8 mouse cellular contexts compared by ENCODE assay signal in the genomic region with DNA sequence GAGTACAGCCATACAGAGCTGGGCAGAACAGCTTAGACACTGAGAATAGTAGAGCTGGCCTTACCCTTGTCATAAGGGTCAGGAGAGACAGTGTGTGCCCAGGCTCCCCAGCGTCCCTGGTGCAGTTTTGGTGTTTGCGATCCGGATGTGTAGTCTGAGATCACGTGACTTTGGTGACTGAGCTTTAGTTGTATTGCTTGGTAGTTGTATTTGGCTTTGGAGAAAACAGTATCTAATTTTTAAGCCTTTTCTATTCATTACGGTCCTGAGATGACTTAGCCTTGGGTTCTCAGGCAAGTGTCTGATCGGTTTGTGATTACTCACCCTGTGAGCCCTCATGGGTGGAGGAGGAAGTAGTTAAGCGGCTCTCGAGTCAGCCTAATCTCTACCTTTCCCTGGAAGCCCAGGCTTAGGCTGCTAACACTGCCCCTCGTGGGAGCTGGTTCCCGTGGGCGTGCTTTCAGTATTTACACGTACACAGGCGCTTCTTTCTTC. TPM values are rescaled to one million over a fixed set of nuclear protein-coding genes. Genes with fewer than 3 reads are reported as not detected.
DNase-seq lines count a peak whose midpoint lies in the region; ATAC-seq and TF ChIP-seq lines count a peak whose summit lies in the region.
"Had no signal": no experiment of that assay in that cellular context is flagged by ENCODE, and none has a peak within 500 bp of the region (broad histone marks: within the 10 kb centered on the region; RNA-seq: fewer than 3 reads in every experiment).

No protein-coding gene starts in this region.

- peak overlapping the region; percentile 51 for H3K27ac ChIP-seq in cortical plate, adult 2 months (ENCODE audit: insufficient read depth, low read length)
- H3K27ac ChIP-seq in liver, embryonic 15.5 days (replicated peaks), result no peak overlapping the region; the same call in 1 of the 2 replicates
- no peak overlapping the region for H3K27ac ChIP-seq in stomach, embryonic 15.5 days
- H3K27ac ChIP-seq in forebrain, embryonic 12.5 days, result no peak overlapping the region
- H3K27ac ChIP-seq: limb, embryonic 15.5 days had no signal

- DNase-seq in retina, adult 2 months (ENCODE audit: low read depth, low spot score), result peak; percentile 64
- DNase-seq in retina, embryonic 14.5 days (ENCODE audit: low spot score), result no peak
- no peak for DNase-seq in yolk sac, embryonic 10.5 days (ENCODE audit: low spot score)

- no peak for TF ChIP-seq CTCF in cortical plate, adult 2 months (IDR thresholded peaks at IDR 0.05; ENCODE audit: extremely low read depth, insufficient read depth, low read length)

- H3K9ac ChIP-seq in liver, embryonic 15.5 days, result no peak overlapping the region
- H3K9ac ChIP-seq in stomach, embryonic 15.5 days, result no peak overlapping the region
- H3K9ac ChIP-seq in forebrain, embryonic 12.5 days, result no peak overlapping the region
- H3K9ac ChIP-seq: limb, embryonic 15.5 days had no signal

- H3K27me3 ChIP-seq in liver, embryonic 15.5 days, result no peaks in the 10 kb centered on the region
- no peaks in the 10 kb centered on the region for H3K27me3 ChIP-seq in stomach, embryonic 15.5 days (replicated peaks)
- no peaks in the 10 kb centered on the region for H3K27me3 ChIP-seq in forebrain, embryonic 12.5 days
- H3K27me3 ChIP-seq: limb, embryonic 15.5 days had no signal

- peaks cover 4% of the 10 kb centered on the region for H3K4me1 ChIP-seq in cortical plate, adult 2 months (ENCODE audit: control insufficient read depth, insufficient read depth, low read length)
- peaks cover 18% of the 10 kb centered on the region for H3K4me1 ChIP-seq in liver, embryonic 15.5 days (replicated peaks)
- H3K4me1 ChIP-seq in stomach, embryonic 15.5 days, result 0 out of 2 replicates have a peak, but pooled peaks cover 2% of the 10 kb centered on the region
- peaks cover 5% of the 10 kb centered on the region; the same call in 1 of the 2 replicates for H3K4me1 ChIP-seq in forebrain, embryonic 12.5 days
- H3K4me1 ChIP-seq: limb, embryonic 15.5 days had no signal

- WGBS in liver, embryonic 15.5 days (ENCODE audit: insufficient replicate concordance), result 24% methylated on average over 13 of the region's 13 CpGs
- 60% methylated on average over 13 of the region's 13 CpGs for whole genome bisulfite sequencing in stomach, embryonic 15.5 days
- 78% methylated on average over 13 of the region's 13 CpGs for WGBS in forebrain, embryonic 12.5 days

- H3K9me3 ChIP-seq in liver, embryonic 15.5 days (replicated peaks), result no peaks in the 10 kb centered on the region
- H3K9me3 ChIP-seq in stomach, embryonic 15.5 days, result no peaks in the 10 kb centered on the region
- no peaks in the 10 kb centered on the region for H3K9me3 ChIP-seq in forebrain, embryonic 12.5 days
- H3K9me3 ChIP-seq: limb, embryonic 15.5 days had no signal

- TF ChIP-seq POLR2A in cortical plate, adult 2 months (IDR thresholded peaks at IDR 0.05; ENCODE audit: extremely low read depth, insufficient read depth, low read length), result no peak

- peak overlapping the region; percentile 54 for H3K4me2 ChIP-seq in liver, embryonic 15.5 days
- H3K4me2 ChIP-seq in stomach, embryonic 15.5 days, result no peak overlapping the region
- H3K4me2 ChIP-seq in forebrain, embryonic 12.5 days, result no peak overlapping the region
- H3K4me2 ChIP-seq: limb, embryonic 15.5 days had no signal

- no peaks in the 10 kb centered on the region for H3K36me3 ChIP-seq in liver, embryonic 15.5 days (replicated peaks)
- H3K36me3 ChIP-seq in stomach, embryonic 15.5 days, result no peaks in the 10 kb centered on the region
- H3K36me3 ChIP-seq in forebrain, embryonic 12.5 days (replicated peaks), result no peaks in the 10 kb centered on the region
- H3K36me3 ChIP-seq: limb, embryonic 15.5 days had no signal

- peak; percentile 58; the same call in 1 of the 2 replicates for ATAC-seq in liver, embryonic 15.5 days (ENCODE audit: insufficient read depth)
- peak; percentile 68 for ATAC-seq in stomach, embryonic 15.5 days (ENCODE audit: insufficient read depth, low FRiP score, low read depth)
- no peak for ATAC-seq in forebrain, embryonic 12.5 days (ENCODE audit: low FRiP score)

- H3K4me3 ChIP-seq in cortical plate, adult 2 months (ENCODE audit: insufficient read depth, low read length), result no peak overlapping the region
- H3K4me3 ChIP-seq in liver, embryonic 15.5 days (replicated peaks), result peak overlapping the region; percentile 18
- H3K4me3 ChIP-seq in stomach, embryonic 15.5 days (replicated peaks), result no peak overlapping the region
- H3K4me3 ChIP-seq in forebrain, embryonic 12.5 days (replicated peaks), result no peak overlapping the region
- H3K4me3 ChIP-seq: limb, embryonic 15.5 days had no signal

RNA-seq across cellular contexts. Expression of a gene that starts 6.1 kb away (rescaled TPM):
- polyA plus RNA-seq in cortical plate, adult 2 months (2012; rRNA removed), result 37.9 and 38.3 TPM in 2 replicates
- polyA plus RNA-seq in liver, embryonic 15.5 days (2015; fragmentation: Nextera tagmentation; extraction: Ambion mirVana), result 3.7 and 4.1 TPM in 2 replicates
- polyA plus RNA-seq in stomach, embryonic 15.5 days (2015; fragmentation: Nextera tagmentation; extraction: Ambion mirVana), result 11.8 and 12.5 TPM in 2 replicates
- polyA plus RNA-seq in forebrain, embryonic 12.5 days (2016; fragmentation: Nextera tagmentation; extraction: Ambion mirVana), result 15.6 and 16.4 TPM in 2 replicates
